Comparison of ENCODE assay signal across 9 mouse cellular contexts in the genomic region with DNA sequence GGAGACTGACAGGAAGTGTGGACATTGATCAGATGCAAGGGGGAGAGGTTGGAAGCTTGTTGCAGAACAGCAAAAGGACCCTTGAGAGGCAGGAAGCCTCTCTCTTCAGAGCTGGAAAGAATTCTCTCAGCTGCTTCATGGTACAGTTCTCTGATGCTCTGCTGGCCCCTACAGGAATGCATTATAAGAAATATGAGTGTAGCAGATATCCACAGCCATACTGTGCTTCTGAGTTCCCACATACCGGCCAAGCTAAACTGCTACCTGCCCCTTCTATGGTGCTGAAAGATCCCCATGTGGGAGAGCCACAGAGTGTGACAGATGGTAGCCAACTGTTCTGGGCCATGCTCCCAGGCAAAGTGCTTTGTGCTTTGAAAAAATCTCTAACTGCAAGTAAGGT.
DNase-seq lines count a peak whose midpoint lies in the region; ATAC-seq and TF ChIP-seq lines count a peak whose summit lies in the region.
"Had no signal": no experiment of that assay in that cellular context is flagged by ENCODE, and none has a peak within 500 bp of the region (broad histone marks: within the 10 kb centered on the region; RNA-seq: fewer than 3 reads in every experiment).

No protein-coding gene starts in this region.

- H3K9me3 ChIP-seq in G1E (replicated peaks) = no peaks in the 10 kb centered on the region
- H3K9me3 ChIP-seq in embryonic facial prominence, embryonic 12.5 days = no peaks in the 10 kb centered on the region
- no peaks in the 10 kb centered on the region for H3K9me3 ChIP-seq in kidney, embryonic 16.5 days (ENCODE audit: low read length)

- DNase-seq in heart, adult 2 months = no peak
- no peak for DNase-seq in heart, postnatal 36 days
- no peak for DNase-seq in G1E (ENCODE audit: low spot score)
- peak; percentile 53 for DNase-seq in lung, postnatal 36 days
- DNase-seq in urinary bladder, postnatal 10 days (ENCODE audit: low spot score) = no peak
- DNase-seq in gastrocnemius, postnatal 25 days = no peak

- no peaks in the 10 kb centered on the region for H3K36me3 ChIP-seq in heart, adult 2 months (ENCODE audit: control insufficient read depth, insufficient read depth, low read length)
- H3K36me3 ChIP-seq in G1E (replicated peaks) = no peaks in the 10 kb centered on the region
- no peaks in the 10 kb centered on the region for H3K36me3 ChIP-seq in embryonic facial prominence, embryonic 12.5 days
- no peaks in the 10 kb centered on the region for H3K36me3 ChIP-seq in kidney, embryonic 16.5 days (ENCODE audit: insufficient read depth, low read length)

- TF ChIP-seq EP300 in heart, adult 2 months (IDR thresholded peaks at IDR 0.05; ENCODE audit: insufficient read depth, low read depth, low read length) = no peak

- no peak overlapping the region for H3K4me3 ChIP-seq in heart, adult 2 months
- no peak overlapping the region for H3K4me3 ChIP-seq in G1E (ENCODE audit: low read depth, low read length)
- no peak overlapping the region for H3K4me3 ChIP-seq in embryonic facial prominence, embryonic 12.5 days
- no peak overlapping the region for H3K4me3 ChIP-seq in kidney, embryonic 16.5 days (ENCODE audit: low read length)
- H3K4me3 ChIP-seq: myocyte had no signal

- H3K9ac ChIP-seq in heart, adult 2 months (ENCODE audit: low read depth, low read length) = no peak overlapping the region
- H3K9ac ChIP-seq in embryonic facial prominence, embryonic 12.5 days = no peak overlapping the region
- 0 out of 2 replicates have a peak overlapping the region, but pooled peaks have one; percentile 19 for H3K9ac ChIP-seq in kidney, embryonic 16.5 days (replicated peaks; ENCODE audit: low read length)

- peak; percentile 62 for TF ChIP-seq CTCF in heart, adult 2 months (IDR thresholded peaks at IDR 0.05)
- TF ChIP-seq CTCF in G1E (IDR thresholded peaks at IDR 0.05; ENCODE audit: low read depth, low read length) = no peak

- no peaks in the 10 kb centered on the region for H3K27me3 ChIP-seq in heart, adult 2 months (ENCODE audit: control insufficient read depth, insufficient read depth, low read length)
- H3K27me3 ChIP-seq in G1E (ENCODE audit: insufficient read depth, low read length) = no peaks in the 10 kb centered on the region
- no peaks in the 10 kb centered on the region for H3K27me3 ChIP-seq in embryonic facial prominence, embryonic 12.5 days
- no peaks in the 10 kb centered on the region for H3K27me3 ChIP-seq in kidney, embryonic 16.5 days (ENCODE audit: insufficient read depth, low read length)

- no peak for TF ChIP-seq POLR2A in heart, adult 2 months (IDR thresholded peaks at IDR 0.05; ENCODE audit: insufficient read depth, low read depth, low read length)

- no peaks in the 10 kb centered on the region for H3K79me2 ChIP-seq in heart, adult 2 months (replicated peaks; ENCODE audit: control insufficient read depth, insufficient read depth, low read length)

- H3K4me1 ChIP-seq in heart, adult 2 months (ENCODE audit: control insufficient read depth, insufficient read depth, low read length) = peaks cover 2% of the 10 kb centered on the region; the same call in 1 of the 2 replicates
- peaks cover 48% of the 10 kb centered on the region for H3K4me1 ChIP-seq in G1E (ENCODE audit: insufficient read depth, low read depth, low read length)
- peaks cover 13% of the 10 kb centered on the region for H3K4me1 ChIP-seq in embryonic facial prominence, embryonic 12.5 days
- H3K4me1 ChIP-seq in kidney, embryonic 16.5 days (ENCODE audit: insufficient read depth, low read length) = peaks cover 30% of the 10 kb centered on the region

- peak; percentile 62 for ATAC-seq in G1E (ENCODE audit: extremely low read depth, insufficient number of reproducible peaks, low FRiP score, poor library complexity, severe bottlenecking)
- peak; percentile 80; the same call in 1 of the 2 replicates for ATAC-seq in embryonic facial prominence, embryonic 12.5 days (ENCODE audit: insufficient number of reproducible peaks, insufficient read depth, low FRiP score, low TSS enrichment)
- ATAC-seq in kidney, embryonic 16.5 days (ENCODE audit: low FRiP score, low TSS enrichment) = peak; percentile 78

- no peak overlapping the region for H3K4me2 ChIP-seq in embryonic facial prominence, embryonic 12.5 days (replicated peaks)
- H3K4me2 ChIP-seq in kidney, embryonic 16.5 days (replicated peaks; ENCODE audit: low read depth, low read length) = no peak overlapping the region

- 35% methylated on average over 1 of the region's 1 CpGs for WGBS in heart, adult 2 months
- WGBS in embryonic facial prominence, embryonic 12.5 days = 36% methylated on average over 1 of the region's 1 CpGs
- 4% methylated on average over 1 of the region's 1 CpGs for WGBS in kidney, embryonic 16.5 days

- intact Hi-C loops in heart, adult 2 months (cut with DNase I) = no loop called here
- intact Hi-C loops in heart, postnatal 36 days (cut with DNase I) = no loop called here

- no peak overlapping the region for H3K27ac ChIP-seq in heart, adult 2 months
- H3K27ac ChIP-seq in embryonic facial prominence, embryonic 12.5 days = peak overlapping the region; percentile 30; the same call in 1 of the 2 replicates
- H3K27ac ChIP-seq in kidney, embryonic 16.5 days (ENCODE audit: low read length) = peak overlapping the region; percentile 20; the same call in 1 of the 2 replicates
